Mouse (Mus musculus): Measurements from ENCODE around the gene Ewsr1. TPM values are rescaled to one million over a fixed set of nuclear protein-coding genes. Genes with fewer than 3 reads are reported as not detected.

Ewsr1 gene
- polyA plus RNA-seq, 1 experiment from 2014 or later = 231 TPM

DNA sequence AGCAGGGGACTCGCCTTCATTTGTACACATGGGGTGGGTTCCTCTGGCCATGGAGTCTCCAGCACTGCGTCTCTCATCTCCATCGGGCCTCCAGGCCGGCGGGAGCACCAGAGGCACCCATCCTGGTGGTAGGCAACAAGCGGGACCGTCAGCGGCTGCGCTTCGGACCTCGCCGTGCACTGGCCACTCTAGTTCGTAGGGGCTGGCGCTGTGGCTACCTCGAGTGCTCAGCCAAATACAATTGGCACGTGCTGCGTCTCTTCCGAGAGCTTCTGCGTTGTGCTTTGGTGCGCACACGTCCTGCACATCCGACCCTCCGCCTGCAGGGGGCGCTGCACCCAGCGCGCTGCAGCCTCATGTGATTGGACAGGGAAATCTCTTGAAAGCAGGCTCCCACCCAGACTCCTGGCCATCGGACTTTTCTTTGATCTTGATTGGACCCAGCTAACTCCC lies 39.3 kb downstream of the Ewsr1 start:
- ATAC-seq (ENCODE audit: low FRiP score, low TSS enrichment) (no peak), DNase-seq (ENCODE audit: low spot score) (peak; percentile 47)
- Histone ChIP-seq H3K9me3 (ENCODE audit: control insufficient read depth, low read length) (no peaks in the 10 kb centered on the region), H3K27ac (replicated peaks) (no peak overlapping the region), H3K4me3 (ENCODE audit: low read depth, low read length) (no peak overlapping the region), H3K36me3 (ENCODE audit: control insufficient read depth, insufficient read depth, low read length) (peaks cover 3% of the 10 kb centered on the region; the same call in 1 of the 2 replicates), H3K4me2 (replicated peaks; ENCODE audit: low read depth) (no peak overlapping the region; the same call in 1 of the 2 replicates), H3K4me1 (replicated peaks; ENCODE audit: control insufficient read depth, insufficient read depth) (peaks cover 26% of the 10 kb centered on the region), H3K27me3 (ENCODE audit: control insufficient read depth, insufficient read depth, low read length) (peaks cover 10% of the 10 kb centered on the region; the same call in 1 of the 2 replicates), H3K9ac (ENCODE audit: low read length) (no peak overlapping the region)
- TF ChIP-seq EP300 (optimal IDR thresholded peaks at IDR 0.05) = no peak
- TF ChIP-seq CTCF (IDR thresholded peaks at IDR 0.05; ENCODE audit: low read depth) = peak; percentile 89
- WGBS = 19% methylated on average over 27 of the region's 27 CpGs

GRCm38 (mm10) chr11:5059230-5059629 lies 39.8 kb downstream of the Ewsr1 start:
- no peak overlapping the region for H3K27ac ChIP-seq (replicated peaks)
- DNase-seq (ENCODE audit: low spot score) (no peak), ATAC-seq (ENCODE audit: low FRiP score, low TSS enrichment) (no peak)
- WGBS = 34% methylated on average over 14 of the region's 14 CpGs
- TF ChIP-seq EP300 (optimal IDR thresholded peaks at IDR 0.05) (no peak), CTCF (IDR thresholded peaks at IDR 0.05; ENCODE audit: low read depth) (no peak)
- peaks cover 23% of the 10 kb centered on the region for H3K4me1 ChIP-seq (replicated peaks; ENCODE audit: control insufficient read depth, insufficient read depth)
- no peaks in the 10 kb centered on the region for H3K9me3 ChIP-seq (ENCODE audit: control insufficient read depth, low read length)
- H3K4me2 ChIP-seq (replicated peaks; ENCODE audit: low read depth) = no peak overlapping the region; the same call in 1 of the 2 replicates
- H3K4me3 ChIP-seq (ENCODE audit: low read depth, low read length) = no peak overlapping the region
- H3K9ac ChIP-seq (ENCODE audit: low read length) = no peak overlapping the region
- H3K36me3 ChIP-seq (ENCODE audit: control insufficient read depth, insufficient read depth, low read length) = peaks cover 3% of the 10 kb centered on the region; the same call in 1 of the 2 replicates
- H3K27me3 ChIP-seq (ENCODE audit: control insufficient read depth, insufficient read depth, low read length) = peaks cover 10% of the 10 kb centered on the region; the same call in 1 of the 2 replicates

GRCm38 (mm10) chr11:5058783-5059182 lies 40.3 kb downstream of the Ewsr1 start:
- peaks cover 3% of the 10 kb centered on the region; the same call in 1 of the 2 replicates for H3K36me3 ChIP-seq (ENCODE audit: control insufficient read depth, insufficient read depth, low read length)
- H3K9ac ChIP-seq (ENCODE audit: low read length) = no peak overlapping the region
- no peak for TF ChIP-seq EP300 (optimal IDR thresholded peaks at IDR 0.05)
- no peak for TF ChIP-seq CTCF (IDR thresholded peaks at IDR 0.05; ENCODE audit: low read depth)
- no peaks in the 10 kb centered on the region for H3K9me3 ChIP-seq (ENCODE audit: control insufficient read depth, low read length)
- DNase-seq (ENCODE audit: low spot score) (no peak), ATAC-seq (ENCODE audit: low FRiP score, low TSS enrichment) (no peak)
- peaks cover 10% of the 10 kb centered on the region; the same call in 1 of the 2 replicates for H3K27me3 ChIP-seq (ENCODE audit: control insufficient read depth, insufficient read depth, low read length)
- no peak overlapping the region for H3K4me3 ChIP-seq (ENCODE audit: low read depth, low read length)
- peaks cover 20% of the 10 kb centered on the region for H3K4me1 ChIP-seq (replicated peaks; ENCODE audit: control insufficient read depth, insufficient read depth)
- H3K27ac ChIP-seq (replicated peaks) = no peak overlapping the region
- H3K4me2 ChIP-seq (replicated peaks; ENCODE audit: low read depth) = no peak overlapping the region
- WGBS = 37% methylated on average over 9 of the region's 9 CpGs

- DNase-seq (ENCODE audit: low spot score) = peak; percentile 56
- Histone ChIP-seq H3K4me3 (ENCODE audit: low read depth, low read length) (peak within 1 kb of the TSS; percentile 53), H3K9me3 (ENCODE audit: control insufficient read depth, low read length) (no peaks in the 10 kb centered on the region), H3K4me2 (replicated peaks; ENCODE audit: low read depth) (peak within 1 kb of the TSS; percentile 95), H3K9ac (ENCODE audit: low read length) (peak within 1 kb of the TSS; percentile 61), H3K27ac (replicated peaks) (no peak within 1 kb of the TSS), H3K4me1 (replicated peaks; ENCODE audit: control insufficient read depth, insufficient read depth) (peaks cover 16% of the 10 kb centered on the region), H3K36me3 (ENCODE audit: control insufficient read depth, insufficient read depth, low read length) (peaks cover 3% of the 10 kb centered on the region; the same call in 1 of the 2 replicates), H3K27me3 (ENCODE audit: control insufficient read depth, insufficient read depth, low read length) (peaks cover 10% of the 10 kb centered on the region; the same call in 1 of the 2 replicates)
- no peak for ATAC-seq (ENCODE audit: low FRiP score, low TSS enrichment)
- 2% methylated on average over 73 of the region's 77 CpGs for WGBS
- TF ChIP-seq EP300 (optimal IDR thresholded peaks at IDR 0.05) = no peak
- no peak for TF ChIP-seq CTCF (IDR thresholded peaks at IDR 0.05; ENCODE audit: low read depth)
Measured at GRCm38 (mm10) chr11:5057856-5058641, 41.0 kb downstream of the Ewsr1 start, which contains the start of gene Rasl10a. TSS of gene Rasl10a (plus strand) at chr11:5058128.

DNA sequence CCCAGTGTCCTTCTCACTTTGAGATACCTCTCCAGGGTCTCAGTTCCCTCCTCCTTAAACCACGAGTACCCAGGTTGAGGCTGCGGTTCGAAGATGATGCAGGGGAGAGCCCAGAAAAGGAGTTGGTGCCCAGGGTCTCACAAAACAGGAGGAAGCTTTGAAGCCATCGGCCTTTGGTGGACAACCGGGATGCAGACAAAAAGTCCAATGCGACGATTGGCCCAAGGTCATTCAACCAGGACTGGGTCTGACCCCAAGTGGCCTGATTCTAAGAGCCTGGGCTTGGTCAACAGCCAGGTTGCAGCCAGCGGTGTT lies 41.6 kb downstream of the Ewsr1 start:
- 30% methylated on average over 8 of the region's 8 CpGs for WGBS
- peaks cover 10% of the 10 kb centered on the region; the same call in 1 of the 2 replicates for H3K27me3 ChIP-seq (ENCODE audit: control insufficient read depth, insufficient read depth, low read length)

GRCm38 (mm10) chr11:5057064-5057463 lies 42.0 kb downstream of the Ewsr1 start:
- H3K27ac ChIP-seq (replicated peaks) = no peak overlapping the region
- TF ChIP-seq CTCF (IDR thresholded peaks at IDR 0.05; ENCODE audit: low read depth) = no peak
- no peak for TF ChIP-seq EP300 (optimal IDR thresholded peaks at IDR 0.05)
- H3K4me3 ChIP-seq (ENCODE audit: low read depth, low read length) = no peak overlapping the region
- no peak overlapping the region for H3K4me2 ChIP-seq (replicated peaks; ENCODE audit: low read depth)
- H3K27me3 ChIP-seq (ENCODE audit: control insufficient read depth, insufficient read depth, low read length) = peaks cover 10% of the 10 kb centered on the region; the same call in 1 of the 2 replicates
- ATAC-seq (ENCODE audit: low FRiP score, low TSS enrichment) (no peak), DNase-seq (ENCODE audit: low spot score) (no peak)
- WGBS = 68% methylated on average over 8 of the region's 8 CpGs
- no peak overlapping the region for H3K9ac ChIP-seq (ENCODE audit: low read length)
- H3K4me1 ChIP-seq (replicated peaks; ENCODE audit: control insufficient read depth, insufficient read depth) = peaks cover 9% of the 10 kb centered on the region
- peaks cover 3% of the 10 kb centered on the region; the same call in 1 of the 2 replicates for H3K36me3 ChIP-seq (ENCODE audit: control insufficient read depth, insufficient read depth, low read length)
- H3K9me3 ChIP-seq (ENCODE audit: control insufficient read depth, low read length) = no peaks in the 10 kb centered on the region

More for the DNA sequence above, 41.6 kb downstream of the Ewsr1 start:
- no peak for ATAC-seq (ENCODE audit: low FRiP score, low TSS enrichment)
- Histone ChIP-seq H3K4me3 (ENCODE audit: low read depth, low read length) (peak overlapping the region; percentile 53), H3K36me3 (ENCODE audit: control insufficient read depth, insufficient read depth, low read length) (peaks cover 3% of the 10 kb centered on the region; the same call in 1 of the 2 replicates), H3K9me3 (ENCODE audit: control insufficient read depth, low read length) (no peaks in the 10 kb centered on the region), H3K9ac (ENCODE audit: low read length) (peak overlapping the region; percentile 61; the same call in 1 of the 2 replicates), H3K27ac (replicated peaks) (no peak overlapping the region), H3K4me2 (replicated peaks; ENCODE audit: low read depth) (peak overlapping the region; percentile 95), H3K4me1 (replicated peaks; ENCODE audit: control insufficient read depth, insufficient read depth) (peaks cover 14% of the 10 kb centered on the region)
- TF ChIP-seq EP300 (optimal IDR thresholded peaks at IDR 0.05) (no peak), CTCF (IDR thresholded peaks at IDR 0.05; ENCODE audit: low read depth) (no peak)
- no peak for DNase-seq (ENCODE audit: low spot score)

Measured in stomach, postnatal 0 days (tissue).